Comparison of ENCODE assay signal across 12 mouse cellular contexts in the genomic region with DNA sequence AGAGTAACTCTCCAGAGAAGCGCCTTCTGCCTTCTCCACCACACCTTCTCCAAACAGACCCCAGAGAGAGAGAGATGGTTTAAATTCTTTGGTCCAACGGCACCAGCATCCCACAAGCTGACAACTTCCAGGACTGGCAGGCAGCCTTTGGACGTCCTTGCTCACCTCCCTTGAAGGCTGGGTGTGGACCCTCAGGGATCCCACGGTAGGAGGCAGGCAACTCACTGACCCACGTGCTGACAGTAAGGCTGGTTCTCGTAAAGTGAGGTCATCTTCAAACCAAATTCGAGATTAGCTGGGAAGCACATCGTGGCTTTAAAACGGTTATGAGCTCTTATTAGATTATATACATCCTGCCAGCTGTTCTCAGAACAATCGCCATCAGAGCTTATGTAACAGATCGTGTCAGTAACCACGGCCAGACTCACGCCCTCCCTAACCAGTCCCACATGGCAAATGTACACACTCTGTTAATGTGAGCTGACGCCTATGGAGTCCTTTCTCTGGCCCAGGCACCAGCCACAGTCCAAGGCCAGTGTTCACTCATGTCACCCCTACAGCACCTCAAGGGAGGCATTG.
A peak's percentile ranks its signal among the peaks of the same experiment; 100 is the strongest.
DNase-seq lines count a peak whose midpoint lies in the region; ATAC-seq and TF ChIP-seq lines count a peak whose summit lies in the region.
"Had no signal": no experiment of that assay in that cellular context is flagged by ENCODE, and none has a peak within 500 bp of the region (broad histone marks: within the 10 kb centered on the region; RNA-seq: fewer than 3 reads in every experiment).

No protein-coding gene starts in this region.

- TF ChIP-seq EP300 in lung, postnatal 0 days (IDR thresholded peaks at IDR 0.05), result no peak

- intact Hi-C loops in left cerebral cortex, postnatal 10 days (cut with DNase I), result no loop called here

- no peaks in the 10 kb centered on the region for H3K27me3 ChIP-seq in heart, embryonic 10.5 days (ENCODE audit: insufficient read depth, poor library complexity, severe bottlenecking)
- no peaks in the 10 kb centered on the region for H3K27me3 ChIP-seq in lung, postnatal 0 days (replicated peaks; ENCODE audit: insufficient read depth, low read length)
- no peaks in the 10 kb centered on the region for H3K27me3 ChIP-seq in stomach, embryonic 15.5 days (replicated peaks)

- no peaks in the 10 kb centered on the region for H3K36me3 ChIP-seq in heart, embryonic 10.5 days
- H3K36me3 ChIP-seq in lung, postnatal 0 days (ENCODE audit: insufficient read depth, low read length), result no peaks in the 10 kb centered on the region
- no peaks in the 10 kb centered on the region for H3K36me3 ChIP-seq in stomach, embryonic 15.5 days

- DNase-seq in heart, embryonic 10.5 days (ENCODE audit: low spot score), result no peak
- DNase-seq in heart, adult 18-20 months, result no peak
- peak; percentile 8 for DNase-seq in lung, postnatal 0 days (ENCODE audit: low spot score)
- no peak for DNase-seq in lung, adult 2 months
- DNase-seq in forelimb bud, embryonic 11.5 days (ENCODE audit: low read depth, low spot score), result peak; percentile 50
- DNase-seq in kidney, adult 8-10 months, result no peak
- no peak for DNase-seq in left cerebral cortex, postnatal 10 days (ENCODE audit: extremely low spot score in 1 of 2, low spot score in 2 of 2)
- DNase-seq: adrenal gland, postnatal 25 days; cerebellum, adult 18-20 months; lung, postnatal 4 days had no signal

- no peak overlapping the region for H3K9ac ChIP-seq in lung, postnatal 0 days (replicated peaks; ENCODE audit: low read depth)
- no peak overlapping the region for H3K9ac ChIP-seq in stomach, embryonic 15.5 days

- WGBS in heart, embryonic 10.5 days, result 42% methylated on average over 14 of the region's 14 CpGs
- WGBS in lung, postnatal 0 days, result 32% methylated on average over 14 of the region's 14 CpGs
- WGBS in lung, adult 2 months, result 41% methylated on average over 14 of the region's 14 CpGs
- WGBS in stomach, embryonic 15.5 days, result 27% methylated on average over 14 of the region's 14 CpGs

- H3K4me2 ChIP-seq in lung, postnatal 0 days (replicated peaks; ENCODE audit: low read depth, low read length), result no peak overlapping the region
- no peak overlapping the region for H3K4me2 ChIP-seq in stomach, embryonic 15.5 days

- no peak overlapping the region for H3K4me3 ChIP-seq in heart, embryonic 10.5 days
- H3K4me3 ChIP-seq in lung, postnatal 0 days (ENCODE audit: low read depth, low read length), result no peak overlapping the region
- no peak overlapping the region for H3K4me3 ChIP-seq in lung, adult 2 months (replicated peaks; ENCODE audit: extremely low read depth, low read depth, low read length)
- H3K4me3 ChIP-seq in stomach, embryonic 15.5 days (replicated peaks), result no peak overlapping the region

- H3K27ac ChIP-seq in heart, embryonic 10.5 days, result peak overlapping the region; percentile 74; the same call in 1 of the 2 replicates
- H3K27ac ChIP-seq in lung, postnatal 0 days (ENCODE audit: low read length), result no peak overlapping the region
- H3K27ac ChIP-seq in stomach, embryonic 15.5 days, result peak overlapping the region; percentile 88
- H3K27ac ChIP-seq: kidney, postnatal 0 days had no signal

- H3K4me1 ChIP-seq in heart, embryonic 10.5 days, result peaks cover 70% of the 10 kb centered on the region
- H3K4me1 ChIP-seq in lung, postnatal 0 days (ENCODE audit: insufficient read depth, low read depth, low read length), result no peaks in the 10 kb centered on the region
- H3K4me1 ChIP-seq in lung, adult 2 months (ENCODE audit: control insufficient read depth, insufficient read depth, low read length), result no peaks in the 10 kb centered on the region
- peaks cover 16% of the 10 kb centered on the region; the same call in 1 of the 2 replicates for H3K4me1 ChIP-seq in stomach, embryonic 15.5 days

- no peak for TF ChIP-seq POLR2A in lung, adult 2 months (IDR thresholded peaks at IDR 0.05; ENCODE audit: borderline replicate concordance, extremely low read depth, low read depth, low read length)

- H3K9me3 ChIP-seq in heart, embryonic 10.5 days, result no peaks in the 10 kb centered on the region
- H3K9me3 ChIP-seq in lung, postnatal 0 days (ENCODE audit: low read length), result no peaks in the 10 kb centered on the region
- H3K9me3 ChIP-seq in stomach, embryonic 15.5 days, result no peaks in the 10 kb centered on the region

- no peak for TF ChIP-seq CTCF in lung, postnatal 0 days (IDR thresholded peaks at IDR 0.05)
- TF ChIP-seq CTCF in lung, adult 2 months (IDR thresholded peaks at IDR 0.05; ENCODE audit: insufficient read depth, low read length), result no peak

- ATAC-seq in lung, postnatal 0 days, result no peak
- no peak for ATAC-seq in stomach, embryonic 15.5 days (ENCODE audit: insufficient read depth, low FRiP score, low read depth)

Comparison
In these comparisons a context has a peak if more than half of its experiments do, and no peak if none do; other contexts are left out.
1. DNase-seq: peak in lung, postnatal 0 days (single experiment) and forelimb bud, embryonic 11.5 days (single experiment); none in heart, embryonic 10.5 days (single experiment), heart, adult 18-20 months (0 of 2), lung, adult 2 months (single experiment), kidney, adult 8-10 months (0 of 2) and left cerebral cortex, postnatal 10 days (0 of 2).